Mouse (Mus musculus) lung, embryonic 16.5 days (tissue): Measurements from ENCODE around the gene Gm21981. TPM values are rescaled to one million over a fixed set of nuclear protein-coding genes. Genes with fewer than 3 reads are reported as not detected.

Source experiments
- ATAC-seq: fragments of 200-750 bp; cut with Nextera tagmentation; 2 replicates; pipeline ENCODE4 v1.8.0; 2017; ENCODE audit warnings: low read depth, mild to moderate bottlenecking, moderate library complexity
- H3K27ac ChIP-seq: fragments of 300-500 bp; sonication (generic); 2 replicates; pipeline ENCODE4 v1.5.1; 2014; ENCODE audit warnings: mild to moderate bottlenecking, control low read depth, low read length
- H3K27me3 ChIP-seq: fragments of 300-500 bp; sonication (generic); 2 replicates; pipeline ENCODE4 v1.6.1; 2014; ENCODE audit warnings: low read depth, low read length, mixed read lengths; ENCODE audit not compliant: control insufficient read depth, insufficient read depth
- H3K36me3 ChIP-seq: fragments of 300-500 bp; sonication (generic); 2 replicates; pipeline ENCODE4 v1.6.1; 2014; ENCODE audit warnings: low read length; ENCODE audit not compliant: control insufficient read depth, insufficient read depth
- H3K4me1 ChIP-seq: fragments of 300-500 bp; sonication (generic); replicated peaks from 2 replicates; pipeline ENCODE4 v1.6.1; 2014; ENCODE audit warnings: low read length, mixed read lengths; ENCODE audit not compliant: control insufficient read depth, insufficient read depth
- H3K4me2 ChIP-seq: fragments of 300-500 bp; sonication (generic); 2 replicates; pipeline ENCODE4 v1.6.1; 2014; ENCODE audit warnings: low read depth, low read length, control low read depth
- H3K4me3 ChIP-seq: fragments of 300-500 bp; sonication (generic); 2 replicates; pipeline ENCODE4 v1.5.1; 2014; ENCODE audit warnings: mild to moderate bottlenecking, low read length, control low read depth
- H3K9ac ChIP-seq: fragments of 300-500 bp; sonication (generic); 2 replicates; pipeline ENCODE4 v1.6.1; 2014; ENCODE audit warnings: low read length, control low read depth
- H3K9me3 ChIP-seq: fragments of 300-500 bp; sonication (generic); 2 replicates; pipeline ENCODE4 v1.6.1; 2016; ENCODE audit warnings: low read length; ENCODE audit not compliant: control insufficient read depth
- WGBS: fragments of 180-500 bp; shearing (Covaris S2); extraction: QIAGEN DNeasy Blood & Tissue Kit; methylation state at CpG from one replicate; pipeline ENCODE4 v1.1.7; 2014; 5-methylcytosine and 5-hydroxymethylcytosine counted together
- polyA plus RNA-seq: library from polyadenylated mRNA; unstranded; fragments of >200 nt; fragmentation: Nextera tagmentation; extraction: Ambion mirVana; gene quantifications from 2 replicates; pipeline ENCODE4 v1.2.1, GENCODE M21; 2015

Gene Gm21981
- polyA plus RNA-seq, 1 experiment from 2014 or later = 0.41 TPM

GRCm38 (mm10) chr17:47730633-47731575 lies 36.6 kb upstream of the Gm21981 start:
- WGBS = 44% methylated on average over 24 of the region's 24 CpGs
- H3K27ac ChIP-seq = no peak overlapping the region
- H3K4me3 ChIP-seq = no peak overlapping the region
- no peak overlapping the region for H3K4me2 ChIP-seq
- ATAC-seq = peak; percentile 56; the same call in 1 of the 2 replicates
- no peaks in the 10 kb centered on the region for H3K36me3 ChIP-seq
- H3K9ac ChIP-seq = no peak overlapping the region
- H3K27me3 ChIP-seq = no peaks in the 10 kb centered on the region
- no peaks in the 10 kb centered on the region for H3K4me1 ChIP-seq
- no peaks in the 10 kb centered on the region for H3K9me3 ChIP-seq

- H3K27me3 ChIP-seq = no peaks in the 10 kb centered on the region
- no peaks in the 10 kb centered on the region for H3K36me3 ChIP-seq
- ATAC-seq = no peak
- no peaks in the 10 kb centered on the region for H3K9me3 ChIP-seq
- WGBS = 51% methylated on average over 11 of the region's 11 CpGs
- H3K4me2 ChIP-seq = peak within 1 kb of the TSS; percentile 11; the same call in 1 of the 2 replicates
- H3K4me3 ChIP-seq = no peak within 1 kb of the TSS
- H3K27ac ChIP-seq = no peak within 1 kb of the TSS
- no peak within 1 kb of the TSS; the same call in 1 of the 2 replicates for H3K9ac ChIP-seq
- no peaks in the 10 kb centered on the region for H3K4me1 ChIP-seq
These were observed 32.3 kb upstream of the Gm21981 start, which contains the start of gene Pgc for GRCm38 (mm10) chr17:47726566-47726965. TSS of gene Pgc (plus strand) at chr17:47726842.

GRCm38 (mm10) chr17:47721183-47721582 lies 26.9 kb upstream of the Gm21981 start:
- no peaks in the 10 kb centered on the region for H3K36me3 ChIP-seq
- 59% methylated on average over 4 of the region's 4 CpGs for WGBS
- no peaks in the 10 kb centered on the region for H3K27me3 ChIP-seq
- no peak overlapping the region for H3K4me3 ChIP-seq
- no peak for ATAC-seq
- no peaks in the 10 kb centered on the region for H3K9me3 ChIP-seq
- H3K27ac ChIP-seq = no peak overlapping the region
- H3K4me1 ChIP-seq = no peaks in the 10 kb centered on the region
- H3K4me2 ChIP-seq = no peak overlapping the region
- no peak overlapping the region for H3K9ac ChIP-seq

GRCm38 (mm10) chr17:47715037-47715436 lies 20.8 kb upstream of the Gm21981 start:
- Histone ChIP-seq H3K4me1 (no peaks in the 10 kb centered on the region), H3K9ac (no peak overlapping the region), H3K36me3 (no peaks in the 10 kb centered on the region), H3K27me3 (no peaks in the 10 kb centered on the region), H3K27ac (no peak overlapping the region), H3K4me3 (no peak overlapping the region), H3K9me3 (no peaks in the 10 kb centered on the region), H3K4me2 (no peak overlapping the region)
- 50% methylated on average over 3 of the region's 3 CpGs for WGBS
- no peak for ATAC-seq

- Histone ChIP-seq H3K4me3 (no peak overlapping the region), H3K4me1 (no peaks in the 10 kb centered on the region), H3K9me3 (no peaks in the 10 kb centered on the region), H3K27me3 (no peaks in the 10 kb centered on the region), H3K36me3 (no peaks in the 10 kb centered on the region), H3K9ac (no peak overlapping the region), H3K4me2 (no peak overlapping the region), H3K27ac (no peak overlapping the region)
- no peak for ATAC-seq
- 58% methylated on average over 9 of the region's 22 CpGs for WGBS
These were observed 18.8 kb upstream of the Gm21981 start for GRCm38 (mm10) chr17:47712889-47713571.

GRCm38 (mm10) chr17:47711883-47712282 lies 17.6 kb upstream of the Gm21981 start:
- no peak overlapping the region for H3K4me2 ChIP-seq
- H3K9ac ChIP-seq = no peak overlapping the region
- H3K27me3 ChIP-seq = no peaks in the 10 kb centered on the region
- H3K36me3 ChIP-seq = no peaks in the 10 kb centered on the region
- no peaks in the 10 kb centered on the region for H3K4me1 ChIP-seq
- no peak for ATAC-seq
- WGBS = 36% methylated on average over 6 of the region's 6 CpGs
- H3K4me3 ChIP-seq = no peak overlapping the region
- H3K9me3 ChIP-seq = no peaks in the 10 kb centered on the region
- H3K27ac ChIP-seq = no peak overlapping the region

- Histone ChIP-seq H3K27ac (no peak overlapping the region), H3K9ac (no peak overlapping the region), H3K27me3 (no peaks in the 10 kb centered on the region), H3K4me1 (peaks cover 5% of the 10 kb centered on the region; the same call in 1 of the 2 replicates), H3K36me3 (no peaks in the 10 kb centered on the region), H3K9me3 (no peaks in the 10 kb centered on the region), H3K4me3 (no peak overlapping the region), H3K4me2 (no peak overlapping the region)
- WGBS = 65% methylated on average over 3 of the region's 3 CpGs
- ATAC-seq = no peak
These were observed 15.8 kb upstream of the Gm21981 start for GRCm38 (mm10) chr17:47710036-47710435.

- H3K27ac ChIP-seq = no peak overlapping the region
- ATAC-seq = no peak
- no peak overlapping the region for H3K9ac ChIP-seq
- H3K36me3 ChIP-seq = no peaks in the 10 kb centered on the region
- no peaks in the 10 kb centered on the region for H3K27me3 ChIP-seq
- no peak overlapping the region for H3K4me2 ChIP-seq
- H3K4me3 ChIP-seq = no peak overlapping the region
- H3K4me1 ChIP-seq = peaks cover 5% of the 10 kb centered on the region; the same call in 1 of the 2 replicates
- no peaks in the 10 kb centered on the region for H3K9me3 ChIP-seq
- 55% methylated on average over 4 of the region's 4 CpGs for WGBS
These were observed 14.7 kb upstream of the Gm21981 start for GRCm38 (mm10) chr17:47708972-47709371.

- no peak overlapping the region for H3K9ac ChIP-seq
- H3K27ac ChIP-seq = no peak overlapping the region
- H3K36me3 ChIP-seq = no peaks in the 10 kb centered on the region
- no peak overlapping the region for H3K4me3 ChIP-seq
- no peaks in the 10 kb centered on the region for H3K9me3 ChIP-seq
- no peak overlapping the region for H3K4me2 ChIP-seq
- no peaks in the 10 kb centered on the region for H3K27me3 ChIP-seq
- H3K4me1 ChIP-seq = peaks cover 5% of the 10 kb centered on the region
- no peak for ATAC-seq
- WGBS = 66% methylated on average over 3 of the region's 3 CpGs
These were observed 13.7 kb upstream of the Gm21981 start for GRCm38 (mm10) chr17:47707961-47708360.
